Mouse (Mus musculus): ENCODE results near the gene Tnfrsf13c. TPM values are rescaled to one million over a fixed set of nuclear protein-coding genes. Genes with fewer than 3 reads are reported as not detected.

Tnfrsf13c gene
- total and polyA plus RNA-seq, 2 experiments from 2014 or later = 0.24 to 0.44 TPM

DNA sequence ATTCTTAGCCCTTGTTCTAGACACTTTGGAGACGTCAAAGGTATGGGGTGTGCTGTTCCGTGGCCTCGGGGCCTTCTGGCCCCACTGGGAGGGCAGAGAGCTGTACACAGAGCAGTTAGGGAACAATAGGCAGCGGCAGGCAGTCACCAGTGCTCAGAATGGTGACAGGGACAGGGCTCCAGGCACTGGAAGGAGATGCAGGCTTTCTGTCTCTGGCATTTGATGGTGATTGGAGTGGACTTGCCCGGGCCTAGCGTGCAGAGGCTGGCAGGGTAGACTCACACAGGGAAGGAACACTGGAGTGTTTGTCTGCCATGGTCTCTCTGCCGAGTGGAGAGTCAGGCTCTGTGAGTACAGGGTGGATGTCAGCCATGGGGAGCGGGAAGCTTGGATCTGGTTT is 31.6 kb downstream of the Tnfrsf13c start:
- DNase-seq (no peak), ATAC-seq (no peak)
- Histone ChIP-seq H3K4me3 (ENCODE audit: low read depth, low read length) (no peak overlapping the region), H3K36me3 (ENCODE audit: insufficient read depth) (peaks cover 77% of the 10 kb centered on the region), H3K9me3 (ENCODE audit: low read length) (no peaks in the 10 kb centered on the region), H3K4me2 (ENCODE audit: low read depth) (no peak overlapping the region), H3K9ac (no peak overlapping the region; the same call in 1 of the 2 replicates), H3K27ac (ENCODE audit: low read depth, low read length) (no peak overlapping the region), H3K27me3 (ENCODE audit: insufficient read depth, low read length) (no peaks in the 10 kb centered on the region), H3K4me1 (ENCODE audit: insufficient read depth) (no peaks in the 10 kb centered on the region)
- WGBS = 81% methylated on average over 8 of the region's 8 CpGs
- no peak for TF ChIP-seq CTCF (IDR thresholded peaks at IDR 0.05; ENCODE audit: low read depth)

DNA sequence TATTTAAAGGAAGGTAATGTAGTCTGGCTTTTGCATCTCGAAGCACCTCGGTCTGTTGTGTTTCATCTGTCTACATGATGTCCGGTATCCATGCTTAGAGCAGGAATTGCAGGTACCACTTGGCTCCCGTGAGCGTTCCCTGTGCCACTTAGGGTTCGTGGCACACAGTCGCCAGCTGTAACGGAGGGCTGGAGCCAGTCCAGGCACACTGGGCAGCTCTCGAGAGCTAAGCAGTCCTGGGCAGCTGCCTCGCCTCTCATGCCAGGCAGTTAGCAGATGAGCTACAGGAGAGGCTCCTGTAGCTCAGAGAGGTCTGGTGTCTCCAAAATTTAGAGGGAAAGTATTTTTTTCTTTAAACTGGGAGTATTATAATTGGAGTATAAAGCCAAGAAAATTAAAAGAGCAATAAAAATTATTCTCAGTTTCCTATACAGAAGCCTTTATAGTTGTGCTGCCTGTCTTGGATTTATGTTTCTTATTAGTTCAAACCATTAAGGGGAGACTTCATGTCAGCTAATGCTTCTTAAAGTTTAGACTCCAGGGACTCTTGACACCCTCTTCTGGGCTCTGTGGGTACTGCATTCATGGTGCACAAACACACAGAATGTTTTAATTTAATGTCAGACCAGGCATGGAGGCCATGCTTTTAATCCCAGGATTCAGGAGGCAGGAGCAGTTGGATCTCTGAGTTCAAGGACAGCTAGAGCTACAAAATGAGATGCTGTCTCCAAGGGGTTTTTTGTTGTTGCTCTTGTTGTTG is 35.5 kb downstream of the Tnfrsf13c start:
- H3K9me3 ChIP-seq (ENCODE audit: low read length) = no peaks in the 10 kb centered on the region
- no peak overlapping the region for H3K4me2 ChIP-seq (ENCODE audit: low read depth)
- peak; percentile 58 for DNase-seq
- peaks cover 79% of the 10 kb centered on the region for H3K36me3 ChIP-seq (ENCODE audit: insufficient read depth)
- H3K4me3 ChIP-seq (ENCODE audit: low read depth, low read length) = no peak overlapping the region
- no peak overlapping the region for H3K9ac ChIP-seq
- 80% methylated on average over 10 of the region's 10 CpGs for whole genome bisulfite sequencing
- no peak for ATAC-seq
- no peaks in the 10 kb centered on the region for H3K4me1 ChIP-seq (ENCODE audit: insufficient read depth)
- no peak overlapping the region for H3K27ac ChIP-seq (ENCODE audit: low read depth, low read length)
- no peaks in the 10 kb centered on the region for H3K27me3 ChIP-seq (ENCODE audit: insufficient read depth, low read length)
- peak; percentile 61 for TF ChIP-seq CTCF (IDR thresholded peaks at IDR 0.05; ENCODE audit: low read depth)

DNA sequence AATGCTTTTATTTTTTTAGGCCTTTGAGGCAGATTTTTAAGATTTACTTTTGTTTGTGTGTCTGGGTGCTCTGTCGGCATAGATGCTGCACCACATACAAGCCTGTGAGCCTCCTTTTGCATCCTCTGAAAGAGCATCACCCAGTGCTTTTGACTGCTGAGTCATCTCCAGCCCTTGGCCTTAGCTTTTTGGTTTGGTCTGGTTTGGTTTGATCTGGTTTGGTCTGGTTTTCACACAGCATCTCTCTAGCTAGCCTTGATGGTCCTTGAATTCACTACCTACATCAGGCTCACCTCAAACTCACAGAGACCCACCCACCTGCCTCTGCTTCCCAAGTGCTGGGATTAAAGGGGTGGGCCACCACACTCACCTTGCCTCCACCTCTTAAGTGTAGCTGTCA is 36.2 kb downstream of the Tnfrsf13c start:
- Histone ChIP-seq H3K27ac (ENCODE audit: low read depth, low read length) (no peak overlapping the region), H3K4me1 (ENCODE audit: insufficient read depth) (no peaks in the 10 kb centered on the region), H3K4me2 (ENCODE audit: low read depth) (no peak overlapping the region), H3K36me3 (ENCODE audit: insufficient read depth) (peaks cover 80% of the 10 kb centered on the region), H3K9ac (no peak overlapping the region), H3K27me3 (ENCODE audit: insufficient read depth, low read length) (no peaks in the 10 kb centered on the region), H3K9me3 (ENCODE audit: low read length) (no peaks in the 10 kb centered on the region), H3K4me3 (ENCODE audit: low read depth, low read length) (no peak overlapping the region)
- 96% methylated on average over 1 of the region's 1 CpGs for WGBS
- no peak for TF ChIP-seq CTCF (IDR thresholded peaks at IDR 0.05; ENCODE audit: low read depth)
- no peak for DNase-seq
- no peak for ATAC-seq

DNA sequence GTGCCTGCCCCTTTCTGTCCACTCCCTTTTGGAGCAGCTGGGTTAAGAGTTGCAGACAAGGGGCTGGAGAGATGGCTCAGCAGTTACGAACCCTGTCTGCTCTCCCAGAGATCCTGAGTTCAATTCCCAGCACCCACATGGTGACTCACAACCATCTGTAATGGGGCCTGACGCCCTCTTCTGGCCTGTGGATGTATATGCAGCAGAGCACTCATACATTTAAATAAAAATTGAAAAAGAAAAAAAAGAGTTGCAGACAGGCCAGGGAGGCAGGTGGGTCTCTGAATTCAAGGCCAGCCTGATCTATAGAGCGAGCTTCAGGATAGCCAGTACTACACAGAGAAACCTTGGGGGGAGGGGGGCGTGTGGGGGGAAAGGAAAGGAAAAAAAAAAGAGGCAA is 36.8 kb downstream of the Tnfrsf13c start:
- TF ChIP-seq CTCF (IDR thresholded peaks at IDR 0.05; ENCODE audit: low read depth) = 0 out of 2 replicates have a peak, but pooled peaks have one; percentile 1
- Histone ChIP-seq H3K27me3 (ENCODE audit: insufficient read depth, low read length) (no peaks in the 10 kb centered on the region), H3K27ac (ENCODE audit: low read depth, low read length) (no peak overlapping the region), H3K9me3 (ENCODE audit: low read length) (no peaks in the 10 kb centered on the region), H3K4me3 (ENCODE audit: low read depth, low read length) (no peak overlapping the region), H3K36me3 (ENCODE audit: insufficient read depth) (peaks cover 80% of the 10 kb centered on the region), H3K4me2 (ENCODE audit: low read depth) (no peak overlapping the region), H3K9ac (no peak overlapping the region), H3K4me1 (ENCODE audit: insufficient read depth) (no peaks in the 10 kb centered on the region)
- WGBS = 89% methylated on average over 4 of the region's 4 CpGs
- ATAC-seq (no peak), DNase-seq (no peak)

DNA sequence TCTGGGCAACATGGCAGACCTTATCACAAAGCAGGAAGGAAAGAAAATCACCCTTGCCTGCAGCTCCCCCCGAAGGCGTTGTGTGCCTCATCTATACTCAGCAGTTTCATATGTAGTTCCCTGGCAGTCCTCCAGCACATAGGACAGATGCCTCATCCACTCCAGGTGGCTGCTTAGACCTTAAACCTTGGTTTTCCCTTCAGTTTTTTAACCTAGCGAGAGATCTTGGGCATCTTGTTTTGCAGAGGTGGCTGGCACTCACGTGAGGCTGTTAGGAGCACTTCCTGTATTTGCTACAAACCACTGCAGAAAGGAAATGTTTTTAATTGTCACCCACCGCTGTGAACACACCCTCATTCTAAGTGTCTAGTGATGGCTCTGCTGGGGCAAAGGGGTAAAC is 37.2 kb downstream of the Tnfrsf13c start:
- DNase-seq = no peak
- Histone ChIP-seq H3K27ac (ENCODE audit: low read depth, low read length) (no peak overlapping the region), H3K9ac (no peak overlapping the region), H3K27me3 (ENCODE audit: insufficient read depth, low read length) (no peaks in the 10 kb centered on the region), H3K9me3 (ENCODE audit: low read length) (no peaks in the 10 kb centered on the region), H3K4me1 (ENCODE audit: insufficient read depth) (no peaks in the 10 kb centered on the region), H3K4me2 (ENCODE audit: low read depth) (no peak overlapping the region), H3K36me3 (ENCODE audit: insufficient read depth) (peaks cover 80% of the 10 kb centered on the region), H3K4me3 (ENCODE audit: low read depth, low read length) (no peak overlapping the region)
- no peak for ATAC-seq
- WGBS = 90% methylated on average over 5 of the region's 5 CpGs
- no peak for TF ChIP-seq CTCF (IDR thresholded peaks at IDR 0.05; ENCODE audit: low read depth)

DNA sequence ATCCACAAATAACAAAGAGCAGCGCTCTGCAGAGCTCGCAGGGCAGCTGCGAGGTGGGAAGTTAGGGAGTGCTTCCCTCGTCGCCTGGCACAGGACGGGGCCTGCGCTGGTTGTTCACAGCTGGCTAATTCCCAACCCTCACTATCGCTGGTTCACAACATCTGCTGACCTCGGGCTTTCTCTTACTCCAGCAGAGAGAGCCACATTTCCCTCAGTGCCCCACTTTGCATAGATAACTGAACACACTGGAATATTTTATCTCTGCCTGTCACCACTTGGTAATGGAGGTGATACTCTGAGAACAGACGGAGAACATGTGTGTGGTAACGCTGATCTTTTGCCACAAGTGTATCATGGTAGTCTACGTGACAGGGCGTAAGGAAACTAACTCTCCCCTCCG is 38.0 kb downstream of the Tnfrsf13c start:
- DNase-seq (no peak), ATAC-seq (no peak)
- TF ChIP-seq CTCF (IDR thresholded peaks at IDR 0.05; ENCODE audit: low read depth) = no peak
- peaks cover 80% of the 10 kb centered on the region for H3K36me3 ChIP-seq (ENCODE audit: insufficient read depth)
- H3K4me1 ChIP-seq (ENCODE audit: insufficient read depth) = no peaks in the 10 kb centered on the region
- H3K4me3 ChIP-seq (ENCODE audit: low read depth, low read length) = no peak overlapping the region
- no peaks in the 10 kb centered on the region for H3K9me3 ChIP-seq (ENCODE audit: low read length)
- H3K27me3 ChIP-seq (ENCODE audit: insufficient read depth, low read length) = no peaks in the 10 kb centered on the region
- no peak overlapping the region for H3K27ac ChIP-seq (ENCODE audit: low read depth, low read length)
- 83% methylated on average over 14 of the region's 14 CpGs for WGBS
- H3K4me2 ChIP-seq (ENCODE audit: low read depth) = no peak overlapping the region
- no peak overlapping the region for H3K9ac ChIP-seq

DNA sequence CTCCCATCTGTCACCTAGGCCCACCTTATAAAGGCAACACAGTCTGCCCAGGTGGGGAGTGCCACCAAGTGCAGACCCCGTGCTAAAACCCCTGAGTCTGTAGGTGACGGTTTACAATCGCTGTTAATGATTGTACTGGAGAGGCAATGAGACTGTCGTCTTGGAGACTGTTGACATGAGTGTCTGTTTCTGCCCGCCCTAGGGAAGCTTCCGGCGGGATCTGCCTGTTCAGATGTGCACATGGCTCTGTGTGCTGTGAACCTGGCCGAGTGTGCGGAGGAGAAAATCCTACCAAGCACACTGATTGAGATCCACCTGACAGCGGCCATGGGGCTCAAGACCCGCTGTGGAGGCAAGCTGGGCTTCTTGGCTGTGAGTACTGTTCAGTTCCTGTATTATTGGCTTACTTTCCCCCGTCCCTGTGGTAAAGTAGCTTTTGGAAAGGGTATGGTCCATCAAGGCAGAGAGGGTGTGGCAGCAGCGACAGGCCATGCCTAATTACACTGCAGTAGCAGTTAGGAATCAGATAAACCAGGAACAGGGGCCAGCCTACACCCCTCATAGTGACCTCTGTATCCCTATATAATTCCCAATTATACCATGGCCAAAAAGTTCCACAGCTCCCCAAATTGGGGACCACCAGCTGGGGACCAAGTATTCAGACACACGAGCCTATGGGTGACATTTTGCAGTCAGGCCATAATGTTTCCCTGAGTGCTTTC is 38.9 kb downstream of the Tnfrsf13c start:
- Histone ChIP-seq H3K36me3 (ENCODE audit: insufficient read depth) (peaks cover 85% of the 10 kb centered on the region), H3K4me1 (ENCODE audit: insufficient read depth) (no peaks in the 10 kb centered on the region), H3K4me2 (ENCODE audit: low read depth) (no peak overlapping the region), H3K4me3 (ENCODE audit: low read depth, low read length) (no peak overlapping the region), H3K9me3 (ENCODE audit: low read length) (no peaks in the 10 kb centered on the region), H3K27ac (ENCODE audit: low read depth, low read length) (no peak overlapping the region), H3K9ac (no peak overlapping the region), H3K27me3 (ENCODE audit: insufficient read depth, low read length) (no peaks in the 10 kb centered on the region)
- TF ChIP-seq CTCF (IDR thresholded peaks at IDR 0.05; ENCODE audit: low read depth) = no peak
- DNase-seq (no peak), ATAC-seq (no peak)
- WGBS = 93% methylated on average over 14 of the region's 14 CpGs

Data from forebrain, postnatal 0 days (tissue).